Comparison of ENCODE assay signal across 9 mouse cellular contexts in the genomic region with DNA sequence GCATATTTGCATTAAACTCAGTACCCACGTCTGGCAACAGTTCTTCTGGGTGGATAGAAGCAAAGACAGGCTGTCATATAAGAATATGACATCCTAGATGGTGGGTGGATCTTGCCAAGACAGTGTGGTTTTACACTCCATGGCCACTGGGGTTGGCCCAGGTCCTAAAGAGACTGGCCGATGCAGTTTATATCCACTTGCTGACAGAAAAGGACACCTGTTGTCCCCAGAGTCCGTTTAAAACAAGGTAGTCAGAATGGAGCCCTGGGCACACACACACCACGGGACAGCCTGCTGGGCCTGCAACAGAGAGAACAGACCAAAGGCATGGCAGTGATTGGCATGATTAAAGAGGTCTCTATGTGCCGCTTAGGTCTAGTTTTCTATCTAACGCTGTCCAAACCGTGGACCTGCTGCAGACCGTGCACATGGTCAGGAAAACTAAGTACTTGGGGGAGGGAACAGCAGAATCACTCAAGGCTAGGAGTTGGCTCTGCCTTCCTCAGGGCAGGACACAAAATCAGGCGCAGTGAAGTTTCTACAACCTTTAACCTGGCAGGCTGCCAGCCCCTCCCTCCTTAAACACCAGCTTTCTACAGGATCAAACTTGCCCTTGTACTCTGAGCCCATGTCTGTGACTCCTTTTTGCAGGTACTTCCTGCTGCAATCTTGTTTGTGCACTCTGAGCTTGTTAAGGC. TPM values are rescaled to one million over a fixed set of nuclear protein-coding genes. Genes with fewer than 3 reads are reported as not detected.
DNase-seq lines count a peak whose midpoint lies in the region; ATAC-seq and TF ChIP-seq lines count a peak whose summit lies in the region.
"Had no signal": no experiment of that assay in that cellular context is flagged by ENCODE, and none has a peak within 500 bp of the region (broad histone marks: within the 10 kb centered on the region; RNA-seq: fewer than 3 reads in every experiment).

No protein-coding gene starts in this region.

- no peak for ATAC-seq in heart, embryonic 13.5 days (ENCODE audit: extremely low read depth, insufficient number of reproducible peaks, low FRiP score, low TSS enrichment)
- ATAC-seq in heart, embryonic 12.5 days (ENCODE audit: insufficient number of reproducible peaks, low FRiP score) = no peak
- ATAC-seq in kidney, embryonic 15.5 days (replicated peaks; ENCODE audit: low FRiP score) = peak; percentile 41
- no peak for ATAC-seq in forebrain, embryonic 15.5 days (replicated peaks)

- H3K4me1 ChIP-seq in heart, embryonic 13.5 days = peaks cover 25% of the 10 kb centered on the region
- peaks cover 16% of the 10 kb centered on the region for H3K4me1 ChIP-seq in heart, embryonic 12.5 days (replicated peaks)
- H3K4me1 ChIP-seq in kidney, embryonic 15.5 days = peaks cover 20% of the 10 kb centered on the region
- peaks cover 32% of the 10 kb centered on the region for H3K4me1 ChIP-seq in small intestine, adult 2 months (ENCODE audit: control insufficient read depth, insufficient read depth, insufficient read length, low read length)
- no peaks in the 10 kb centered on the region for H3K4me1 ChIP-seq in forebrain, embryonic 15.5 days

- no peak overlapping the region for H3K27ac ChIP-seq in heart, embryonic 13.5 days (replicated peaks)
- H3K27ac ChIP-seq in heart, embryonic 12.5 days (ENCODE audit: poor library complexity, severe bottlenecking) = no peak overlapping the region
- H3K27ac ChIP-seq in kidney, embryonic 15.5 days = 0 out of 2 replicates have a peak overlapping the region, but pooled peaks have one; percentile 5
- H3K27ac ChIP-seq in small intestine, adult 2 months (ENCODE audit: insufficient read depth, low read depth, low read length) = peak overlapping the region; percentile 98
- no peak overlapping the region for H3K27ac ChIP-seq in forebrain, embryonic 15.5 days (replicated peaks)

- no peak for TF ChIP-seq CTCF in small intestine, adult 2 months (IDR thresholded peaks at IDR 0.05; ENCODE audit: extremely low read depth, insufficient read length, insufficient replicate concordance, low read depth, low read length)

- H3K9ac ChIP-seq in heart, embryonic 13.5 days = no peak overlapping the region
- H3K9ac ChIP-seq in heart, embryonic 12.5 days = no peak overlapping the region
- no peak overlapping the region for H3K9ac ChIP-seq in kidney, embryonic 15.5 days
- H3K9ac ChIP-seq in forebrain, embryonic 15.5 days (replicated peaks) = no peak overlapping the region

- no peaks in the 10 kb centered on the region for H3K36me3 ChIP-seq in heart, embryonic 13.5 days
- H3K36me3 ChIP-seq in heart, embryonic 12.5 days = no peaks in the 10 kb centered on the region
- no peaks in the 10 kb centered on the region for H3K36me3 ChIP-seq in kidney, embryonic 15.5 days
- peaks cover 3% of the 10 kb centered on the region for H3K36me3 ChIP-seq in small intestine, adult 2 months (ENCODE audit: control insufficient read depth, insufficient read depth, low read length)
- no peaks in the 10 kb centered on the region for H3K36me3 ChIP-seq in forebrain, embryonic 15.5 days

- DNase-seq in adrenal gland, adult 8-10 months = peak; percentile 71
- DNase-seq in layer of hippocampus, postnatal 36 days = no peak
- no peak for DNase-seq in layer of hippocampus, adult 18-20 months (ENCODE audit: low spot score in 2 of 2)

- H3K4me2 ChIP-seq in heart, embryonic 13.5 days = peak overlapping the region; percentile 61
- no peak overlapping the region for H3K4me2 ChIP-seq in heart, embryonic 12.5 days
- no peak overlapping the region for H3K4me2 ChIP-seq in kidney, embryonic 15.5 days
- H3K4me2 ChIP-seq in forebrain, embryonic 15.5 days (replicated peaks) = no peak overlapping the region

- no peaks in the 10 kb centered on the region for H3K27me3 ChIP-seq in heart, embryonic 13.5 days (replicated peaks)
- no peaks in the 10 kb centered on the region for H3K27me3 ChIP-seq in heart, embryonic 12.5 days (replicated peaks)
- no peaks in the 10 kb centered on the region for H3K27me3 ChIP-seq in kidney, embryonic 15.5 days
- no peaks in the 10 kb centered on the region for H3K27me3 ChIP-seq in small intestine, adult 2 months (ENCODE audit: control insufficient read depth, insufficient read depth, low read length)
- H3K27me3 ChIP-seq in forebrain, embryonic 15.5 days = no peaks in the 10 kb centered on the region
- H3K27me3 ChIP-seq: CH12.LX had no signal

- no peak for TF ChIP-seq POLR2A in small intestine, adult 2 months (IDR thresholded peaks at IDR 0.05; ENCODE audit: low read depth, low read length)

- no peak overlapping the region for H3K4me3 ChIP-seq in heart, embryonic 13.5 days
- H3K4me3 ChIP-seq in heart, embryonic 12.5 days = no peak overlapping the region
- no peak overlapping the region for H3K4me3 ChIP-seq in kidney, embryonic 15.5 days (replicated peaks)
- H3K4me3 ChIP-seq in small intestine, adult 2 months (ENCODE audit: low read depth, low read length) = peak overlapping the region; percentile 50
- no peak overlapping the region for H3K4me3 ChIP-seq in forebrain, embryonic 15.5 days

- H3K9me3 ChIP-seq in heart, embryonic 13.5 days = no peaks in the 10 kb centered on the region
- H3K9me3 ChIP-seq in heart, embryonic 12.5 days (replicated peaks) = no peaks in the 10 kb centered on the region
- no peaks in the 10 kb centered on the region for H3K9me3 ChIP-seq in kidney, embryonic 15.5 days (replicated peaks)
- H3K9me3 ChIP-seq in forebrain, embryonic 15.5 days = no peaks in the 10 kb centered on the region

- 50% methylated on average over 9 of the region's 9 CpGs for WGBS in heart, embryonic 13.5 days
- WGBS in heart, embryonic 12.5 days = 56% methylated on average over 9 of the region's 9 CpGs
- 49% methylated on average over 9 of the region's 9 CpGs for WGBS in kidney, embryonic 15.5 days
- WGBS in small intestine, adult 2 months = 18% methylated on average over 9 of the region's 9 CpGs
- 57% methylated on average over 9 of the region's 9 CpGs for WGBS in forebrain, embryonic 15.5 days

RNA-seq across cellular contexts. Expression of a gene that starts 4.3 kb away (rescaled TPM):
- 9.2 TPM in 2 replicates for polyA plus RNA-seq in heart, embryonic 13.5 days (2015; fragmentation: Nextera tagmentation; extraction: Ambion mirVana)
- 6.6 and 8.0 TPM in 2 replicates for polyA plus RNA-seq in heart, embryonic 12.5 days (2016; fragmentation: Nextera tagmentation; extraction: Ambion mirVana)
- 100 to 1,000 TPM; 160 to 274 (median 195) TPM for total RNA-seq in adrenal gland, adult 8-10 months (2022)
- 13.6 and 14.6 TPM in 2 replicates for polyA plus RNA-seq in kidney, embryonic 15.5 days (2015; fragmentation: Nextera tagmentation; extraction: Ambion mirVana)
- 56.5 and 140 TPM in 2 replicates for polyA plus RNA-seq in small intestine, adult 2 months (2012; rRNA removed)
- 10 to 100 TPM; 10.6 to 11.8 TPM for total RNA-seq in layer of hippocampus, postnatal 36 days (2021)
- 10 to 100 TPM; 14.3 to 17.7 TPM for total RNA-seq in layer of hippocampus, adult 18-20 months (2021)
- polyA plus RNA-seq in forebrain, embryonic 15.5 days (2015; fragmentation: Nextera tagmentation; extraction: Ambion mirVana) = 5.0 and 7.4 TPM in 2 replicates
- total RNA-seq: CH12.LX had no signal

RNA-seq across cellular contexts. Expression of a gene that starts 32.1 kb away (rescaled TPM):
- polyA plus RNA-seq in heart, embryonic 13.5 days (2015; fragmentation: Nextera tagmentation; extraction: Ambion mirVana) = 362 and 387 TPM in 2 replicates
- polyA plus RNA-seq in heart, embryonic 12.5 days (2016; fragmentation: Nextera tagmentation; extraction: Ambion mirVana) = 397 and 401 TPM in 2 replicates
- total RNA-seq in adrenal gland, adult 8-10 months (2022) = 100 to 1,000 TPM; 232 to 302 (median 271) TPM
- 560 and 580 TPM in 2 replicates for polyA plus RNA-seq in kidney, embryonic 15.5 days (2015; fragmentation: Nextera tagmentation; extraction: Ambion mirVana)
- polyA plus RNA-seq in small intestine, adult 2 months (2012; rRNA removed) = 30.4 and 38.8 TPM in 2 replicates
- total RNA-seq in layer of hippocampus, postnatal 36 days (2021) = 100 to 1,000 TPM; 246 to 254 TPM
- 100 to 1,000 TPM; 240 to 245 TPM for total RNA-seq in layer of hippocampus, adult 18-20 months (2021)
- polyA plus RNA-seq in forebrain, embryonic 15.5 days (2015; fragmentation: Nextera tagmentation; extraction: Ambion mirVana) = 543 and 551 TPM in 2 replicates

RNA-seq across cellular contexts. Expression of a gene that starts 32.2 kb away (rescaled TPM):
- polyA plus RNA-seq in heart, embryonic 13.5 days (2015; fragmentation: Nextera tagmentation; extraction: Ambion mirVana) = 12.7 and 14.3 TPM in 2 replicates
- polyA plus RNA-seq in heart, embryonic 12.5 days (2016; fragmentation: Nextera tagmentation; extraction: Ambion mirVana) = 12.7 TPM in 2 replicates
- 10 to 100 TPM; 25.9 to 29.7 (median 27.9) TPM for total RNA-seq in adrenal gland, adult 8-10 months (2022)
- polyA plus RNA-seq in kidney, embryonic 15.5 days (2015; fragmentation: Nextera tagmentation; extraction: Ambion mirVana) = 13.4 and 13.9 TPM in 2 replicates
- 2.4 and 4.0 TPM in 2 replicates for polyA plus RNA-seq in small intestine, adult 2 months (2012; rRNA removed)
- 10 to 100 TPM; 12.3 to 13.2 TPM for total RNA-seq in layer of hippocampus, postnatal 36 days (2021)
- total RNA-seq in layer of hippocampus, adult 18-20 months (2021) = 10 to 100 TPM; 12.5 to 12.6 TPM
- polyA plus RNA-seq in forebrain, embryonic 15.5 days (2015; fragmentation: Nextera tagmentation; extraction: Ambion mirVana) = 10.0 and 11.5 TPM in 2 replicates

RNA-seq across cellular contexts. Expression of a gene that starts 38.6 kb away (rescaled TPM):
- polyA plus RNA-seq in heart, embryonic 13.5 days (2015; fragmentation: Nextera tagmentation; extraction: Ambion mirVana) = 23.7 and 23.9 TPM in 2 replicates
- 41.3 and 41.9 TPM in 2 replicates for polyA plus RNA-seq in heart, embryonic 12.5 days (2016; fragmentation: Nextera tagmentation; extraction: Ambion mirVana)
- total RNA-seq in adrenal gland, adult 8-10 months (2022) = 100 to 1,000 TPM; 143 to 180 (median 160) TPM
- 31.5 and 32.6 TPM in 2 replicates for polyA plus RNA-seq in kidney, embryonic 15.5 days (2015; fragmentation: Nextera tagmentation; extraction: Ambion mirVana)
- polyA plus RNA-seq in small intestine, adult 2 months (2012; rRNA removed) = 9.5 and 18.1 TPM in 2 replicates
- 100 to 1,000 TPM; 183 to 187 TPM for total RNA-seq in layer of hippocampus, postnatal 36 days (2021)
- total RNA-seq in layer of hippocampus, adult 18-20 months (2021) = 100 to 1,000 TPM; 189 to 191 TPM
- polyA plus RNA-seq in forebrain, embryonic 15.5 days (2015; fragmentation: Nextera tagmentation; extraction: Ambion mirVana) = 77.5 and 81.1 TPM in 2 replicates

Comparison
In these comparisons a context has a peak if more than half of its experiments do, and no peak if none do; other contexts are left out.
1. H3K27ac ChIP-seq: peak in kidney, embryonic 15.5 days (single experiment) and small intestine, adult 2 months (single experiment); none in heart, embryonic 13.5 days (single experiment), heart, embryonic 12.5 days (single experiment) and forebrain, embryonic 15.5 days (single experiment).